Mouse (Mus musculus): ENCODE results near the gene Lactb. TPM values are rescaled to one million over a fixed set of nuclear protein-coding genes. Genes with fewer than 3 reads are reported as not detected.

The Lactb gene
- total and polyA plus RNA-seq, 3 experiments = 27.0 to 108 (median 36.9) TPM

DNA sequence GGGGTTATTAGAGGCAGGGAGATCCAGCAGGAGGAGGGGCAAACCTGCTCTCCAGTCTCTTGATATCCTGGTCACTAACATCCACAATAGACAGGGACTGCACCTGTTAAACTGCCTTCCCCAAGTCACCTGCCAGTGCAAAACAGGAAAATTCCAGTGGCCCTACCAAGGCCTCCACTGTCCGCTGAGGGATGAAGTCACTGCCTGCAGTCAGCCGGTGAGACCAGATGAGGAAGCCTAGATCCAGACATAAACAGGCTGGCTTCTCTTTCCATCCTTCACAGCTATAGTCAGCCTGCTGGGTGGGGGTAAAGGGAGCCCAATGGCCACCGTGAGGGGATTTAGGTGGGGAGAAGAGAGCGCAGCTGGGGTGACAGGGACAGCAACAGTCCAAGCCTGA, 28.4 kb upstream of the Lactb start:
- Histone ChIP-seq H3K9me3 (replicated peaks; ENCODE audit: insufficient read depth, low read length) (no peaks in the 10 kb centered on the region), H3K27me3 (ENCODE audit: control insufficient read depth in 1 of 2, insufficient read depth in 2 of 2, low read length in 2 of 2) (no peaks in the 10 kb centered on the region), H3K4me1 (ENCODE audit: control insufficient read depth in 1 of 2, insufficient read depth in 2 of 2, low read length in 2 of 2) (peaks cover 3 to 16% of the 10 kb centered on the region in 2 experiments; a peak in 3 of 4 replicates), H3K79me2 (ENCODE audit: control insufficient read depth, insufficient read depth, low read length, poor library complexity) (no peaks in the 10 kb centered on the region), H3K4me3 (ENCODE audit: control insufficient read depth in 1 of 2, insufficient read depth in 1 of 2, low read depth in 2 of 2, low read length in 2 of 2) (no peak overlapping the region), H3K36me3 (ENCODE audit: control insufficient read depth in 1 of 2, insufficient read depth in 2 of 2, low read length in 2 of 2) (peaks cover 0 to 9% of the 10 kb centered on the region in 2 experiments; a peak in 2 of 4 replicates), H3K27ac (ENCODE audit: control insufficient read depth, low read depth, low read length) (no peak overlapping the region), H3K9ac (ENCODE audit: control insufficient read depth, low read depth, low read length, poor library complexity, severe bottlenecking) (no peak overlapping the region)
- no peak for DNase-seq (ENCODE audit: low read depth, low spot score)
- TF ChIP-seq KAT2A (conservative IDR thresholded peaks at IDR 0.05; ENCODE audit: low read depth, low read length) (no peak), MEF2A (IDR thresholded peaks at IDR 0.05; ENCODE audit: extremely low read depth, insufficient replicate concordance, low read depth, low read length, poor library complexity, severe bottlenecking) (no peak), POLR2AphosphoS2 (IDR thresholded peaks at IDR 0.05; ENCODE audit: low read length) (no peak), ZKSCAN1 (IDR thresholded peaks at IDR 0.05; ENCODE audit: low read depth, low read length) (no peak), RAD21 (IDR thresholded peaks at IDR 0.05; ENCODE audit: low read depth, low read length) (no peak), BHLHE40 (IDR thresholded peaks at IDR 0.05; ENCODE audit: borderline replicate concordance, low read depth, low read length) (no peak), ZNF384 (IDR thresholded peaks at IDR 0.05; ENCODE audit: low read depth, low read length) (no peak), USF1 (IDR thresholded peaks at IDR 0.05; ENCODE audit: low read depth, low read length) (no peak), USF2 (IDR thresholded peaks at IDR 0.05; ENCODE audit: borderline replicate concordance in 1 of 2, insufficient read depth in 1 of 2, low read depth in 1 of 2, low read length in 2 of 2) (no peak), NRF1 (IDR thresholded peaks at IDR 0.05; ENCODE audit: insufficient read depth, low read depth, low read length, poor library complexity, severe bottlenecking) (no peak), CHD2 (IDR thresholded peaks at IDR 0.05; ENCODE audit: low read length) (no peak), POLR2AphosphoS5 (IDR thresholded peaks at IDR 0.05; ENCODE audit: borderline replicate concordance, low read depth, low read length) (no peak), HCFC1 (IDR thresholded peaks at IDR 0.05; ENCODE audit: low read depth, low read length) (no peak), SMC3 (IDR thresholded peaks at IDR 0.05; ENCODE audit: low read depth, low read length) (no peak), TBP (IDR thresholded peaks at IDR 0.05; ENCODE audit: low read depth, low read length) (no peak), TCF12 (IDR thresholded peaks at IDR 0.05; ENCODE audit: low read depth, low read length) (no peak), UBTF (IDR thresholded peaks at IDR 0.05; ENCODE audit: borderline replicate concordance, insufficient read depth, low read depth, low read length) (no peak), JUND (IDR thresholded peaks at IDR 0.05; ENCODE audit: low read depth, low read length) (no peak), ZMIZ1 (IDR thresholded peaks at IDR 0.05; ENCODE audit: low read depth, low read length) (no peak), ETS1 (IDR thresholded peaks at IDR 0.05; ENCODE audit: low read depth, low read length) (no peak)
